Mouse (Mus musculus) embryonic fibroblast, embryonic 13.5 days (primary cell): ENCODE data around the gene Tmem74b.

Source experiments
- CTCF ChIP-seq: IDR thresholded peaks from 2 replicates; pipeline ENCODE4 v1.5.1; 2011; ENCODE audit warnings: mild to moderate bottlenecking, control low read depth, low read length, moderate library complexity, borderline replicate concordance; ENCODE audit not compliant: insufficient read depth
- POLR2A ChIP-seq: IDR thresholded peaks from 2 replicates; pipeline ENCODE4 v1.6.1; 2011; ENCODE audit warnings: low read depth, mild to moderate bottlenecking, control low read depth, low read length, moderate library complexity

- no peak for TF ChIP-seq CTCF
- no peak for TF ChIP-seq POLR2A
Measured at GRCm38 (mm10) chr2:151670968-151671329, 30.9 kb upstream of the Tmem74b start.
